Mouse (Mus musculus) G1E (cell line): ENCODE data around the gene Sugt1.

Experiments
- CTCF ChIP-seq: IDR thresholded peaks from 2 replicates; pipeline ENCODE4 v1.5.1; 2012; ENCODE audit warnings: low read depth, low read length, inconsistent platforms, mixed read lengths
- GATA1 ChIP-seq: IDR thresholded peaks from 2 replicates; pipeline ENCODE4 v1.6.1; 2012; ENCODE audit warnings: borderline replicate concordance, low read length, inconsistent platforms, mixed read lengths
- POLR2AphosphoS5 ChIP-seq: IDR thresholded peaks from 2 replicates; pipeline ENCODE4 v1.6.1; 2012; ENCODE audit warnings: low read depth, low read length, inconsistent platforms; ENCODE audit not compliant: insufficient replicate concordance
- TAL1 ChIP-seq: conservative IDR thresholded peaks from 2 replicates; pipeline ENCODE4 v1.6.1; 2012; ENCODE audit warnings: low read depth, low read length, inconsistent platforms, mixed read lengths

DNA sequence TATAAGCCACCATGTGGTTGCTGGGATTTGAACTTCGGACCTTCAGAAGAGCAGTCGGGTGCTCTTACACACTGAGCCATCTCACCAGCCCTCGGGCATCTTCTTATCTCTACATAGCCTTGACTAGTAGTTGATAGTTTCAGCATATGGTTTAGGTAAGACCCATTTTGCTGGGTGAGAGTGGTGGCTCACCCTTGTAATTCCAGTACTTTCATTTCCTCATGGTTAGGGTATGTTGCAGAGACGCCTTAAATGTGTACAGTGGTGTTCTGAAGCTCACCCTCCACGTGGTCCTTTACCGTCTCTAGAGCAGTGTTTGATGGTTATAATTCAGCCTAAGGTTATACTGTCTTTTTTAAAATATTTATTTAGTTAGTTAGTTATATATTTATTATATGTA is 18.9 kb downstream of the Sugt1 start:
- no peak for TF ChIP-seq POLR2AphosphoS5
- TF ChIP-seq CTCF = no peak
- TF ChIP-seq GATA1 = no peak
- TF ChIP-seq TAL1 = no peak
